Mouse (Mus musculus): ENCODE measurements around the gene Tagap.

The Tagap gene

DNA sequence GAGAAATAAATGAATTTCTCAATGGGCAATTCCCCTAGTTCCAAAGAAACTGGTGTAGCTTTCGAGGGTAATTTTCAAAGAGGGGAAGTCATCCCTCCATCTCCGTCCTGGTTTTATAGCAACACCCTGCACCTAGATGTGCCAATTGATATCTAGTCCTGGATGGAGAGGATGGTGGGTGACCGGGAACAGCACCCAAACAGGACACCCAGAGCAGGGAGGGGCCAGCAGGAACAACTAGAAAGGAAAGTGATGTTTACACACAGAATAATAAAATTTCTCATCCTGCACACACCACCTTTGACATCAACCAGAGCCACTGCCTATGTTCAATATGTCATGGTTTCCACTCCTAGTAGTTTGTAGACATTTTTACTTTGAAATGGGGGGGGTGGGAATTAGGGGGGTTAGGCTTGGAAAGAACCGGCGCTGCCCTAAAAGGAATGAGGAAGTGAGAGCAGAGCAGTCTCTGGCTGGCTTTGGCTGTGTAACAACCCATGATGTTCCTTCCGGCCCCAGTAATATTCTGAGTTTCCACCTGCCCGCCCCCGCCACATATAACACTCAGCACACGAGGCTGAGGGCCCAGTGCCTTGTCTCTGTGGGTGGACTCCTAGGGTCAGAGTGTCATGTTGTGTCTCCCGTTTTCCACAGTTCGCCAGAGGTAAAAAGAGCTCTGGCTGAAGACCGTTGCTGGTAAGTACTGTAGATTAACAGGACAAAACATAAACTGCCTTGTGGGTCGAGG lies at the start of gene Tagap:
TSS of gene Tagap (plus strand) at position 588 of the 748 bp plus-strand sequence.
- no peak for DNase-seq (ENCODE audit: low read depth, low spot score)

DNA sequence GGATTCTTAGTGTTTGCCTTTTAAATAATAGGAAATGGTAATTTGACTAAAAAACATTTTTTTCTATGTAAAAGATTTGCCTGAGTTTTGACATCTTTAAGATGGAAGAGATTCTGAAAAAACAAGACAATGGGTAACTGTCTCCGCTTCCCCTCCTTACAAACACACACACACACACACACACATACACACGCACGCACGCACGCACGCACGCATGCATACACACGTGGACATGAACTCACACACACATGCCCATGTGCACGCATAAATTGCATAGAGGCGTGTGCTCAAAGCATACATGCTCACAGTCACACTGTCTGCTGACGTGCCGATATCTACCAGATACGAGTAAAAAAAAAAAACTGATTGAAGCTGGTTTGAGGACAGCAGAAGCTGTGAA lies 49.3 kb upstream of the Tagap start:
- no peak for DNase-seq (ENCODE audit: low read depth, low spot score)

DNA sequence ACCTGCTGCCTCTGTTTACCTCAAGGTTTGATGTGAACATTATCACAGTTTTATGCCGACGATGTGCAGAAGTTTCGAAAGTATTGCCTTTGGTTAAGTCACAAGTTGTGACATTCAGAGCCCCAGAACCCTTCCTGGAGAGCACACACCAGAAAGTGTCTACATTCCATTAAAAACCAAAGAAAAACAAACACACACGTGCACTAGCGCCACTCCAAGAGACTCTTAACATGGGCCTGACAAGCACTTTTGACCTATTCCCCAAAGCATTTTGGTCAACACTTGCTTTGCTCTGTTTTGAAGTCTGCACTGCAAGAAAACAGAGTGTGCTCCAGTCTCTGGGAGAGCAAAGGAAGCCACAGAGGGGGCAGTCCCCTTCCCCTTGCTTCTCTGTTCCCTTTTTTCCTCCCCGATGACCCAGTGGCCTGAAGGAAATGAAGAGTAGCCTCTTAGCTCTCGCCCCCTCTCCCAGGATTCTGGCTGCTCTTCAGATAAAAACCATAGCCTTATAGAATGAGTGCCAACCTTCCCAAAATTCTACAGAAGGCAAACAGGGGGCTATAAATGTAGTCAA lies 48.5 kb upstream of the Tagap start:
- DNase-seq (ENCODE audit: low read depth, low spot score) = no peak

DNA sequence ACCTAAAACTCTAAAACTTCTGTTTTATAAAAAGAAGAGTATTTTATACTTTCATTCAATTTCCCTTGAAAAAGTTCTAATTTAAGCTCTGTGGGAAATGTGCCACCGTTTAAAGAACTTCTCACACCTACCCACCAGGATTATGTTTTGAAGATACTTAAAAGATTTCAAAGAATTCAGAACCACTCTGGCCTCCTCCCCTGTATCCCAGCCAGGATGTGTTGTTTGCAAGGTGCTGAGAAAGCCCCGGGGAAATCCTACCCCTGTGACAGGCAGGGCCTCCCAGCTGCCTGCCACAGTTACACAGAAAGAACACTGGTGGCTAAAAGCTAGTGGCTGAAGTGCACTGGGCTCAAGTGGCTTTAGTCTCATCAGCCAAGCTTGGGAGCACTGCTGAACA lies 47.9 kb upstream of the Tagap start:
- DNase-seq (ENCODE audit: low read depth, low spot score) = no peak

DNA sequence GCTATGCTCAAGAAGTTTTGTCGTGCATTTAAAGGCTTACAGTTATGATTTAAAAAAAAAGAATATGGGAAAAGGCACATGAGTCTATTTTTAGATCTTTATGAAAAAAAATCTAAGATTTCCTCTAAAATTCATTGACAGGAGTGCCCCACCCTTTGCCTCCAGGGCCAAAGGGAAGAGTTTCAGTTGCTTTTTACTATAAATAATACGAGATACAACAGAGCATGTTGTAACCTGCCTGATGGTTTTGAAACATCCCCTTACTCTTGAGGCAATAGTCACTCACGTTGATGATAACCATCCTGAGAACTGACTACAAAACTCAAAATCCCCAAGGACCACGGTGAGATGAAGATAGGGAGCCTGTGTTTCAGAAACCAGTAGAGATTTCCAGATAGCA lies 46.3 kb upstream of the Tagap start:
- DNase-seq (ENCODE audit: low read depth, low spot score) = no peak

DNA sequence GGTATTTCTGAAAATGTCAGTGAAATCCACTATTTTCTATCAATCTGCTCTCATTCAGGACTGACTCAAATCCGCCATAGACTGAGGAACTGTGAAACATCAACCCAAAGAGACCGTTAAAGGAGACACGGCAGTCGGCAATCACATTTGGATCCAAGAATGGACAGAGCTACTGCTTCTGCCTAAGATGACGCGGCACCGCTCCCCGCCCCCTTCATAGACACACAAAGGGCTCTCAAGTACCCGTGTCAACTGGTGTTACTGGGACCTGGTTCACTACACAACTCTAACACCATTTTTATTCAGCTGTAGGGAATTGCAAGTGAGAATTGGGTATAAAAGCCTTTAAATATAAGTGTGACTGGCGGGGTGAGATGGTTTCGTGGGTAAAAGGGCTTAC lies 42.7 kb upstream of the Tagap start:
- DNase-seq (ENCODE audit: low read depth, low spot score) = no peak

DNA sequence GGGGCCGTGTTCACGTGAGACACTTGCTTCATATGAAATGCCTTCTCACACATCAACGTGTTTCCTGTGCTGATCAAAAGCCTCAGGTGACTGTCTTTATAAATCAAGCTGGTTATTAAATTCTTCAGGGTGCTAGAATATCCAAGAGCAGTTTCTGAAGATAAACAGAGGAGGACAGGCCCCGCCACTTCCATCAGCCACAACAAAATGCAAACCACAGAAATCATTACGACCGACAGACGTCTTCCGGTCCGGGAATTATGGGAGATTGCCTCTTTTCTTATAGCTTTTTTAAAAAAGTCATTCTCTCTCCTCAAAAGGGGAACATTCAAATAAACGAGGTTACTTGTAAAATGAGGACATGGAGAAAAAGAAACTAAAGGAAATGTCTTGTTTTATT lies 41.2 kb upstream of the Tagap start:
- DNase-seq (ENCODE audit: low read depth, low spot score) = no peak

DNA sequence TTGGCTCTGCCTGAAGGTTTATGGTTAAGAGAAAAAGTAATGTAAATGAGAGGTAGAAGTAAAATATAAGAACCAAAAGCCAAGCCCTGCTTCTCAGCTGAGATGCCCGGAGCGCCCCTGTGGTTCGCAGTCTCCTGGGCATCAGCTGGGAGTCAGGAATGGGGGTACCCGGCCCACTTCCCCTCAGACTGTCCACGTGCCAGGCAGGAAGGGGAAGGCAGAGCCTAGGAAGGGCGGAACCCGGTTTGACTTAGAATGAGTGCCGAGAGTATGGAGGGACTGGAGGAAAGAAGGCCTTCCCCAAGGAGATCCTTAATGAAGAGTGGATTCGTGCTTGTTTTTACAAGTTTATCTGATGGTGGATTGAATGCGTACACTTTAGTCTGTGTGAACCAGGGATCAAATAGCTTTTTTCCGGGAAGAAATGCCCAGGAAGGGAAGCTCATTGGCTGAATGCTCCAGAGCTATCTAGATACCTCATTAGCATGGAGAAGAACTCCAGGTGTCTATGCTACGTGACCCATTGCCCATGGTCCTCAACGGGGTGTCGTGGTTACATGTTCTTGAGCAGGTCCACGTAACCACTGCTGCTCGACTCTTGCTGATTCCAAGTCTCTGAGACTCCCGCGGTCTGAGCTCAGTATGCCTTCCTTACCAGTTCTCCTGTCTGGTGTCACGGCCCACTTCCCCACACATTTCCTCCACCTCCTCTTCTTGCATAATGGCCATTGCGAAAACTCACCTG lies 38.6 kb upstream of the Tagap start:
- DNase-seq (ENCODE audit: low read depth, low spot score) = no peak

DNA sequence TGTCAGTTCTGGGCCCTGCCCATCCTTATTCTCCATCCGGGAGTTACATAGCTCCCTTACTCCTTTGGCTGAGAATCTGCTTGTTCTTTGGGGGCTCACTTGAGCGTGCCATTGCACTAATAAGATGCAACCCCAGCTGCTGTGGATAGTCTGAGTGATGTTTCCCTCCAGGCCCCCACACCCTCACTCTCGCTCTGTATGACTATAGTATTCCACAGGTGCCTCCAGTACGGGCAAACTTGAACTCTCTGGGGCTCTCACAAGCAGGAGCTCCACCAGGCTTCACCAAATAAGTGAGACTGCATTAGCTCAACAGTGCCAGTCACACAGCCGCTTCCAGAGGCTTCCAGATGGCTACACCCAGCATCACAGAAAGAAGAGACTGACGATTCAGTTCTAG lies 37.5 kb upstream of the Tagap start:
- DNase-seq (ENCODE audit: low read depth, low spot score) = no peak

DNA sequence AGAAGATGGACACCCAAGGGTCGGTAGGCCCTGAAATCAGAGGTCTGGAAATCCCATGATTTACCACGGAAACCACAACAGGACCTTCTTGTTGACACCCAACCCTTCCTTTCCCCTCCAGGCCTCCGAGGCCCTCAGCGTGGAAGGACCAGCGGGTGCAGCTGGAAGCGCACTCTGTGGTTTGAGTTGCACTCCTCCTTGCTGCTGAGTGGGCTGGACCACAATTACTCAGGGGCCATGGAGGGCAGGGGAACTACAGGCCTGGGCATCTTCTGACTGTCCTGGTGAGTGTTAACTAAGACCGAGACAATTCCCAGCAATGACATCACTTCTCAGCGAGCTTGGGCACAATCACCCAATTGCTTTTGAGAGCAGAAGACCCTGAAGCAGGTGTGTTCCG lies 36.8 kb upstream of the Tagap start:
- no peak for DNase-seq (ENCODE audit: low read depth, low spot score)

DNA sequence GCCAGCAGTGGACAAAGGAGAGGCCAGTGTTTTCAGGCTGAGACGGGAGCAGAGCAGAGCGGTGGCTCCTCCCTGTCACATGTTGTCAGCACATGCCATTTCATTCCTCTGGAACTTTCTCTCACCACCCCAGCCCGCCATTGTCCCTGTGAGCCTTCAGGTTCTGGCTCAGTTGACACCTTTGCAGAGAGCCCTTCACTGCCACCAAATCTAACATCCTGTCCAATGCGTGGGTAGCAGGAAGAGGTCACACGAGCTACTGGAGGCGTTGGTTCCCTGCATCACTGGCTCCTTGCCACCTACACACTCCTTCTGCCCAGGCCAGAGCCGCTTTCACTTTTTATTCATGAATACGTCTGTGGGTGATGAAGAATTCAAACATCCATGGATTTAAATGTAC lies 33.1 kb upstream of the Tagap start:
- DNase-seq (ENCODE audit: low read depth, low spot score) = no peak

DNA sequence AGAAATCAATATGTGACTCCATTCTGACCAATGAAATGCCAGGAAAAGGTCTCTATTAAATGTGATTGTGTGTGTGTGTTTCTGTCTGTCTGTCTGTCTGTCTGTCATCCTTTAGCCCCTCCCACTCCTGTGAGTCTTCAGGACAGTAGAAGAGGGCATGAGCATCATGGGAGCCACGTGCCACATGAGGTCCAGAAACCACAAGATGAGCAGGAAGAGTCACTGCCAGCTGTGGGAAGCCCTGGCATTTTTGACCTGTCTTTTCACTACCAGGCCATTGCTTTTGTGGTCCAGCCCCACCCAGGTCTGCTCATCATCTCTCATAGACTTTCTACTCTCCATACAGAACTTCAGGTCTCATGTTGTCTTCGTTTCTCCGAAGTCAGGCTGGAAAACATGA lies 31.7 kb upstream of the Tagap start:
- DNase-seq (ENCODE audit: low read depth, low spot score) = no peak

DNA sequence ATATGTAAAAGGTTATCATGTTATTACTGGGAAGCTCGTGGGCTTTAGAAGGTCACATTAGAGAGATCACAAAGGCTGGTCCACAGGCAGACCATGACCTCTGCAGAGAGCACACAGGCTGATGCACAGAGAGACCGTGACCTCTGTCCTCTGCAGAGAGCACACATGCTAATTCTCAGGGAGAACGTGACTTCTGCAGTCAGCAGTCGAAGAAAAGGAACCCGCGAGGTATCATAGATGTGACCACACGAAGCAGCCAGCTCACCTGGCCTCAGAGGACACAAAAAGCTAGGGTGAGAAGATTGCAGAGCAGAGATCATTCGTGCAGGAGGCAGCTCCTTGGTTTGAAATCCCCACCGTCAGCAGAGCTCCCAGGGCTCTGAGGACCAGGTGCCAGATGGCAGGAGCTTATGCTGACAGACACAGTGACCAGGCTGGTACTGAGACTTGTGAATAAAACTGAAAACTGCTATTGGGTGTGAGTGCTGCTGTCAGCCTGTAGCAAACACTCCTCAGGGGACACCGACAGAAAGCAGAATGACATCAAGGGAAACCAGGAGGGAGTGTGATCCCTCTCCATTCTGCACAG lies 29.7 kb upstream of the Tagap start:
- DNase-seq (ENCODE audit: low read depth, low spot score) = peak; percentile 15

DNA sequence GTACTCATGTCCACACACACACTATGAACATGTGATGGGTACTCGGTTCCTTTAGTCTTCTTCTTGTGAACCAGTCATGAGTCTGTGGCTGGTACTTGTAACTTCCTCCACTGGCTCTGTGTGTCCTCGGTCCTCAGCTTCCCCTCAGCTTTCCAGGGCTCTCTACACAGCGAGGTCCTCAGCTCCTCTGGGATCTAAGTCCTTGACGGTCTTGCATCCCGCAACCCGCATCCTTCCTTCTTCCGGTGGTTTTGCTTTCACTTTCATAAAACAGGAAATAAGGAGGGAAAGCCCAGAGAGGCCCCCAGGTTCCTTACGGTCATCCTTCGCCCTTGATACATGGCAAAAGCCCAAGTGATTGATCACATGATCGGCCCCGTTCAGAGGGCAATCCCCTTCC lies 28.7 kb upstream of the Tagap start:
- no peak for DNase-seq (ENCODE audit: low read depth, low spot score)

DNA sequence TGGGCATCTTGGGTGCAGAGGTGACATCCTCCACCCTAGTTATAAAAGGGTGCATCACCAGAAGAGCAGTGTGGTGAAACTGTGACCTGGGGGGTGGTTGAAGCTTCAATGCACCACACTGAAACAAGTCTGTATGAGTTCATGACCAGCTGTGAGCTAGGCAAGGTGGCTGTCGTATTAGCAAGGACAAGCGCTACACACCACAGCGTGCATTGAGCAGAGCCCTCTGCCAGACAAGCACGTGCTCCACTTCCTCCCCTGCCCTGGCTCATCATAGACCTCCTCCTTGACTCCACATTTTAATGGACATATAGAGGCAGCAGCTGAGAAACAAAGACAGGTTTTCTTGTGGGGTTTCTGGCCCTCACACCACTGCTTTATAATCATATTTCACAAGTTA lies 28.0 kb upstream of the Tagap start:
- no peak for DNase-seq (ENCODE audit: low read depth, low spot score)

DNA sequence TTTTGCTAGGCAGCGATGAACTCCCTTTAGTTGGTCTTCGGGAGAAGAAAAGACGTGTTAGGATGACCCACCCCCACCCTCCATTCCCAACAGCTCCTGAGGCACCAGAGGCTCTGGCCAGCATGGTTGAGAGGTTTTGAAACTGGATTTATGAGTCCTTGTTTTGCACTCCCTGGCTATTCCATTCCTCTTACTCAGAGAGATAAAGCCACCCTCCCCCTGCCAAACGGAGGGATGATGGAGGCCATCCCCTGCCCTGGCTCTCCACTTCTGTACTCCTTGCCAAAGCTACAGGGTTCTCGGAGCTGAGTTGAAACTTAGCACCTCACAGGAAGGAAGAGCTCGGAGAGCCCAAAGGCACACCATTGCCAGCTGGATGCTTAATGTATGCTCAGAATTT lies 26.6 kb upstream of the Tagap start:
- no peak for DNase-seq (ENCODE audit: low read depth, low spot score)

DNA sequence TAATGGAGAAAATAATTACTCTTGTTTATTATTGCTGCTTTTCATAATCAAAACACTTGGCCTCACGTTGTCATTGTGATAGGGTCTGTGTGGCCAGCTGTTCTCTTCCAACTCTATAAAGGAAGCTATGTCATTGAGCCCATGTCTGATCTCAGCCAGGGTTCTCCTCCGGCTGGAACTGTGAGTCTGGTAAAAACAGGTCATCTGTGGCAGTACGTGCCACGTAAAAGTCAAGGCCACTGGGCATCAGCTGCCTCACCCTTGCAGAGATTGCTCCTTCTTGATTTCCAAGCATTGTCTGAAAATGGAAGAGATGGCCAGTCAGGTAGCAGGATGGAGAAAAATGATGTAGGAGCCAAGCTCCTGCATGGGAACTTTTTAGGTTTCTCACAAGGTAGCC lies 25.8 kb upstream of the Tagap start:
- DNase-seq (ENCODE audit: low read depth, low spot score) = no peak

DNA sequence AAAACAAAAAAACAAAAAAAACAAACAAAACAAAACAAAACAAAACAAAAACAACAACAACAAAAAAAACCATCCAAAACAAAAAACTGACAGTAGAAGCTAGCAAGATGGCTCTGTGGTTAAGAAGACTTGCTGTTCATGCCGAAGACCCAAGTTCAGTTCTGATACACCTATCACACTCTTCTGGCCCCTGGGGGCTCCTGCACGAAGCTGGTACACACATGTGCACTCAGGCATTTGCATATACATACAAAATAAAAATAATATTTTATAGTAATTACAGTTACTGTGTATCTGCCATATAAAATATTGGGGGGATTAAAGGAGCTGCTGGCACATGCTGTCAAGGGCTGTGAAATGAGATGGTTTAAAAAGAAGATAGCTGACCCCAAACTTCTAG lies 24.3 kb upstream of the Tagap start:
- DNase-seq (ENCODE audit: low read depth, low spot score) = no peak

DNA sequence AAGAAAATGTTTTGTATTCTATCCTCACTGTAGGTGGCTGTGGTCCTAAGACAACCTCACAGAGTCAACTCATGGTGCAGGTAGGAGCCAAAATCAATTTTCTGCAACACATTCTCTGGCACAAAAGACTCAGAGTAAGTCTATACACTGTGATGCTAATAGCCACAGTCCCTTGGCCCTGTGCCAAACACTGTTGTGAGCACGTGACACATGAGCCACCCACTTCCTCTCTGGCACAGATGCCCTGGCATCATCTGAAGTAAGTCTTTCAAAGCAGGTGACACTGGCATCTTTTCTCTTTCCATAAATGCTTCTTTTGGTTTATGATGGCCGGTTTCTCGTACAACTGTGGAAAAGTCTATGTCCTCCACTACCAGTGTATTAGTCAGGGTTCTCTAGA lies 23.4 kb upstream of the Tagap start:
- no peak for DNase-seq (ENCODE audit: low read depth, low spot score)

DNA sequence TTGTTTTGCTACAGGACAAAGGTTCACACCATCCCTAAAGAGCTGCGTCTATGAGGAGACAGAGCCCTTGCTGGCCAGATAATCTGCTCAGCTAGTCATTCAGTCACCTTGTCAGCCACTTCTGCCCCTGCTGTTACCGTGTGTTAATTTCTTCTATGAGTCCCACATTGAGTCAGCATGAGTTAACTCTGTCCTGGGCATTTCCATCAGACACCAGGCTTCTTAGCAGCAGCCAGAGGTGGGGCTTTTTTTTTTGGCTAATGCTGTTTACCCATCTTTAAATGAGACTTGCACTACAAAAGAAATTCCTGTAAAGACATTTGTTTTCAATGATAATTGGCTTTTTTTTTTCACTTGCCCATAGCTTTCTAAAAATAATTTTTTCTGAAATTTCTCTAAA lies 20.8 kb upstream of the Tagap start:
- no peak for DNase-seq (ENCODE audit: low read depth, low spot score)

DNA sequence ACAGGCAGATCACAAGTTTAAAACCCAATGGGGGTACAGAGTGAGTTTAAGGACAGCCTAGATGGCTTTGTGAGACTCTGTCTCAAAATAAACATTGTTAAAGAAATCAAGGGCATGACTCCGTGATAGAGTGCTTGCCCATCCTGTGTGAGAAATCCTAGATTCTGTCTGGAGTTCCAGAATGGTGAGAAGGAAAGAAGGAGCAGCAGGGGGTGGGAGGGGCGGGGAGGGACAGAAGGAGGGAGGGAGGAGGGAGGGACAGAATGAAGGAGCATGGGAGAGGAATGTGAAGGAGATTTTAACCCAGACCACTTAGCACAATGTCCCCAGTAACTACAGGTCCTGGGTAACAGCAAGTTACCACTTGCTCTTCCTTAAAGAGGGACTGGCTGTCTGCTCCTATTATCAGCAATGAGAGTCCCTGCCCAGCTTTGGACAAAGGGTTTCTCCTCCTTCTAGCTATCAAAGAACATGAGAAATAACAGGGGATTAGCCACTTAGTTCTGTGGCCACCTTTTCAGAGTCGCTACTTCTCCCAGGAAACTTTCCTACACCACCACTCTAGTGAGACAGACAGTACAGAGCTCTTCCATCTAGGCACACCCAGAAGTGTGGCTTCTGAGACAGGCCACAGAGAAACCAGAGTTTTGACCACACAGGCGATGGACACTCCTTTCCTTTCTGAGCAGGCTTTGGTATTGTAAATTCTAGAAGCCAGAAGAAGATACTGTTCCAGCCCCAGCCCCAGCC lies 19.7 kb upstream of the Tagap start:
- no peak for DNase-seq (ENCODE audit: low read depth, low spot score)

DNA sequence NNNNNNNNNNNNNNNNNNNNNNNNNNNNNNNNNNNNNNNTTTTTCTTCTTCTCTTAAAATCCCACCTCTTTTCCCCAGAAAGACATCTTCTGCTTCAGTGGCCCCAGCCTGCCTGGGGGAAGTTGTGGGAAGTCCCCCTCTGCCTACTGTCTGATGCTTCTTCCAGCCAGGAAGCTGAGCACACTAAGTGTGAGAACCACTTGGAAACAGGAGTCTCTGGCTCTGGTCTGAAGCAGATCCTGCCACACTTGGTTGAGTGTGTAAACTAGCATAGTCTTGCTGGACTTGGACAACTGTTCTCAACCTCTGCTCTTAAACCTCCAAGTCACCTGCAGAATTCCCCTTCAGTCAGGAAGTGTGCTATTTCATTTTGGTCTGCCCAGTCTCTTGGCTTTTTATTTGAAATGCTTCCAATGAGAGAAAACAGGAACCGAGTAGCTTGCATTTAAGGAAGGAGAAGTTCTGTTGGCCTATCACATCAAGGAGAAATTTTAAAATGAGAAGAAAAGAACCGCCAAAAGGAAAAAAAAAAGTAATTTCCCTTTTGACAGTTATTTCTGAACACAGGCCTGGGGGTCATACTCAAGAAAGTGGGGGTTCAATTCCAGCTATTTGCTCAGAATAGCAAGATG lies 11.1 kb upstream of the Tagap start:
- DNase-seq (ENCODE audit: low read depth, low spot score) = no peak
